Mouse (Mus musculus) ES-CJ7 (cell line): ENCODE data around the gene Slc52a3.

Source experiments
- DNase-seq: peaks from one replicate; pipeline ENCODE4 v3.0.0; 2011; ENCODE audit warnings: low read depth, low spot score

The Slc52a3 gene

DNA sequence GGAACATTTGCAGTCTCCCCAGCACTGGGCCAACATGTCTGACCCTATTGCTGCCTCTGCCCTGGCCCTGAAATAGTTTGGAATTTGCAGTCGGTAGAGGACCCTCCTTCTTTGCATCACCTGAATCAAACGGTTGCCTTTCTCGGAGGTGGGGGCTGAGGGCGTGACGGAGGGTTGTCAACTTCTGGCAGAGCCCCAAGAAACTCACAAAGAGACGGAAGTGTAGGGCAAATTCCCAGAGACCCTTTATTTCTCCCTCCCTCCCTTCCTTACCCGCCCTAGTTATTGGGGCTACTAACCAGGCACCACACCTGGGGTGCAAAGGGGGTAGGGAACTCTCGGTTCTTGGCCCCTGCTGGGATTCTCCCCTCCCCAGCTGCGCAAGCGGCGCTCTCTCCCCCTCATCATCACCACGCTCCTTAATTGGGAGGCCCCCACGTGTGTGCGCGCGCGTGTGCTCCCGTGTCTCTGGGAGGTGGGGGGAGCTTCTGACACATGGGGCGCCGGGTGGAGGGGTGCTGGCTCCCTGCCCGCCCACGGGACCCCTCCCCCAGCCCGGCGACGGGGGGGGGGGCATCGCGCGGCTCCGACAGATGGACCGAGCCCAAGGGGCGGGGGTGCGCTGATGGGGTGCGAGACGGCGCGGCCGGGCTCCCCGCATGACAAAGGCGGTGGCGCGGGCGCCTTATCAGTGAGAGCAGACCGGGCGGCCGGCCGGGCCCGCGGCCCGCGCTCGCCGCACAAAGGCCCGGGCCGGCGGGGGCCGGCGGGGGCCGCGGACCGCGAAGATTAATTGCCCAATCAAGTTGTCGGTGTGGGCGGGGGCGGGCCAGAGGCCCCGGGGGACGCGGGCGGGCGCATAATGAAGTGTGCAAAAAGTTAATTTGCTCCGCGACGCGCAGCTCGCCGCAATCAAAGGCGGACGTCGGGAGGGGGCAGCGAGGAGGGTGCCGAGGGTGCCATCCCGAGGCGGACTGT lies 52.0 kb downstream of the Slc52a3 start:
- DNase-seq: peak; percentile 67

DNA sequence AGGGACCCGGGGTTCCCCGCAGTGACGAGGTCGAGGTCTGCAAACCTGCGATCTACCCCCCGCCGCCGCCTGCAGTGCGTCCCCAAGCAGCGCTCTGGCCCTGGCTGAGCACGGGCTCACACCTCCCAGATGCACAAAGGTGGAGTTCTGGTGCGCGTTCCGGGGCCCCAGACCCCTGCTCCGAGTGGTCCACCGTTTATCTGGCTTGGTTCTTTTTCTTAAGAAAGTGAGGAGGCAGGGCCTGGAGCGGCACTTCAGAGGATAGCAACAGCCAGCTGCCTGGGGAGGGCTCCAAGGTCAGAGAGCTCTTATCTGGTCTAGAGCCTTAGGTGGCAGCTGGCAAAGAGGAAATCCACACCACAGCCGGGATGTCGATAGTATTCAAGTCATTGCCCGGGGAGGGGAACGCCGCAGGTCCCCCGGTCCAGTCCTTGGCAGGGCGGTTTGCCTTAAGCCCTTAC lies 52.7 kb downstream of the Slc52a3 start:
- DNase-seq: peak; percentile 65

GRCm38 (mm10) chr2:152049611-152050270 lies 53.4 kb downstream of the Slc52a3 start:
- no peak for DNase-seq

DNA sequence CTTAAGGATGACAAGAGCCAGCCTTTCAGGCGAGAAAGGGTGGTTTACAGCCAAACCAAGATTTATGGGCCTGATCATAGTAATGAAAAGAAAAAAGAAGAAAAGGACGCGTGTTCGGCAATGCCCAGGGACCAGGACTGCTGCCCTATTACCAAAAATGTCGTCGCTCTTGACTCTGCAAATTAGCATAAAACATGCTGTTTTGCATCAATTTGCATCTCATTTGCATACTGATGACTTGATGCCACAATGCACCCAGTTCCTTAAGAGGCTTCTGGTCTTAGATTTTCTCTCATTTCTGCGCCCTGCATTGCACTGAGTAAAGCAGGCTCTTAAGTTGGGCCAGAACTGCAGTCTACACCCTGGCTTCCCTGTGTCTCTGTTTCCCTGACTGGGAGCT lies 54.0 kb downstream of the Slc52a3 start:
- DNase-seq: no peak

- no peak for DNase-seq
Measured at GRCm38 (mm10) chr2:152051985-152052384, 55.7 kb downstream of the Slc52a3 start.

DNA sequence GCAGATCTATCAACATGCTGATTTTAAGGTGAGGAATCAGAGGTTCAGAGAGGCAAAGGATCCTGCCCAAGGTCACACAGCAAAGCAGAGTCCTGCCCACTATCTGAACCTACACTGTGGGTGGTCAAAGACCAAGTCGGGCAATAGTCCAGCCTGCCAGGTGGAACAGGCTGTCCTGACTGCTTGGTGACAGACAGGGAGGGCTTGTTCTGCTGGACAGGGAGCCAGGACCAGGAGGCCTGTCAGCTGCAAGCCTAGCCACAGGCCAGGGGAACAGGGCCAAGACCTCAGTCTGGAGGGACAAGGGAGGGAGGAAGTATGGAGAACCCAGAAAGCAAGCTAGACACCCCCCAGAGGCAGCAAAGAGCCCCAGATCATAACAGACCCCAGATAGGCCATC lies 59.1 kb downstream of the Slc52a3 start:
- no peak for DNase-seq

DNA sequence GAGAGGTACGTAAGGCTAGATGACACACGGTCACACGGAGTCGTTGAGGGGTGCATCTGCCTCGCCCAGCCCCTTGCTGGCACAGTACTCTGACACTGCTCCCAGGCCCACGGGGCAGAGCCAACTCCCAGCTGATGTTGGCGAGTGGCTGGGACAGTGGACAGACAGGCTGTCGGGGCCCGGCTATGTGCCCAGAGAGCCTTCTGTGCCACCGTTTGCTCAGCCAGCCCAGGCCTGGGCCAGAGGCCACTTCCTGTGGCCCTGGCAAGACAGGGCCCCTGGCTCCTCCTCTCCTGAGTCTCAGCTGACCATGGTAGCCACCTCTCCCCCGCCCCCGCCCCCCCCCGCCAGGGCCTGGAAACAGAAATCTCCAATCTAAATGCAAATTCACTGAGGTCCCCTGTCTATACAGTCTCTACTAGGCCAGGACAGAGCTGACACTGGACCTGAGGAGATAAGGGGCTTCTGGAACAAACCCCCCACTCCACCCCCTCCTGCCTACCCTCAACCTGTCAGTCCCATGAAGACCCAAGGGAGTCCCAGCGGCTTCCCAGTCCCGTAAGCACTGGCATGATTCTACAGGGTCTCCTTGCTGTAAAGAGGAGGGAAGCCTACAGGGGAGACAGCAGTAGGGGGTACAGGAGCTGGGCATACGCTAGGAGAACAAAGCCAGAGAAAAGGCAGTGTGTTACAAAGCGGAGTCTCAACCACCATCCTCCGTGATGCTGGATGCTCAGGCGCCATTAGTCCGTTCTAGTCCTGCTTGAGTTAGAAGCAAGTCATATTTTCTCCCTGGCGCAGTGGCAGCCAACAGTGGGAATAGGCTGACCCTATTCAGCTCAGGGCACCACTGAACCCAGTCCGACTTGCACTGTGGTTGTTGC lies 60.3 kb downstream of the Slc52a3 start:
- no peak for DNase-seq

DNA sequence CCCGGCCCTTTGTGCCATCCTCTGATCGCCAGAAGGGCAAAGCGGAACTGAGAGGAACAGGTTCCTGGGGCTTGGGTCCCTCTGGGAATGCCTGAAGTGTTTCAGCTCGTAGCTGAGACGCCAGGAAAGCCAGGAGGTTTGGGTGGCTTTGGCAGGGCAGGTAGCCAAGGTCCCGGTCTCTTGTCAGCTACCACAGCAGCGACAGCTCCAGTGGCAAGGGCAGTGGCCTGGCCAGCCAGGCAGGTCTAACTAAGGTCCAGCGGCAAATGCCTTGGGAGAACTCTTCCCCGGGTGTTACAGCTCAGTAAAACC lies 60.9 kb downstream of the Slc52a3 start:
- no peak for DNase-seq
